In the genomic region with DNA sequence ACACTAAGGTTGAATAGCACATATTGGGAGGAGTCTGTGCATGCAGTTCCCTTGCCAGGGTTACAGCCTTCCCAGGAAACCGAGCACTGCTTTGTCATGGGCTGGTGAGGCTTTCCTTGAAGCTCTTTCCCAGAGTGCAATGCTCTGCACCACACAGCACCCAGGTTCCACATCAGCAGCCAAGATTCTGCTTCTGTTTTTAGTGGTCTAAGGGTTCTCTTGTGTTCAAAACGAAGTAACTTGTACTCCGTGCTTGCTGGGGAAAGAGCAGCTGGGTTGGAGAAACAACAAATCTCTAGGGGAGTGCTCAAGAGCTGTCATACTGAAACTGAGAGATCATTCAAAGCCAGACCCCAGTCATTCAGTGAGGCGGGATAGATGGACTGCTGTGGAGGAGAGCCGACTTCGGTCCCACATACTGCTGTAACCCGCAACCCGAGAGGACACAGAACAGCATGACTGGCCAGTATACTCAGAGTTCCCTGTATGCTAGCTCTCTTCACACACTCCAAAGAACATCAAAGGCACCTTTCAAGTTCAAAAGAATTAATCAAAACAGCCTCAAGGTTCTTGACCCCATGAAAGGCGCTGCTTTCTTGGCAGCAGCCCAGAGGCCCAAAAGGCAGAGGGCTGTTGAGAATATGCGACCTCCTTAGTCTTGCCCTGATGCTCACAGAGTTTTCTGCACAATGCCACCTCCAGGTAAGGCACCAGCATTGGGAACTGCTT, we compare ENCODE assay signal across 8 mouse cellular contexts. TPM values are rescaled to one million over a fixed set of nuclear protein-coding genes. Genes with fewer than 3 reads are reported as not detected.
DNase-seq lines count a peak whose midpoint lies in the region; ATAC-seq lines count a peak whose summit lies in the region.

No protein-coding gene starts in this region.

- H3K9me3 ChIP-seq in heart, embryonic 13.5 days, result no peaks in the 10 kb centered on the region
- H3K9me3 ChIP-seq in hindbrain, embryonic 15.5 days, result no peaks in the 10 kb centered on the region
- H3K9me3 ChIP-seq in intestine, embryonic 16.5 days (ENCODE audit: control insufficient read depth, low read length), result no peaks in the 10 kb centered on the region

- H3K27me3 ChIP-seq in heart, embryonic 13.5 days (replicated peaks), result no peaks in the 10 kb centered on the region
- H3K27me3 ChIP-seq in hindbrain, embryonic 15.5 days, result no peaks in the 10 kb centered on the region
- H3K27me3 ChIP-seq in intestine, embryonic 16.5 days (replicated peaks; ENCODE audit: control insufficient read depth, insufficient read depth, low read length), result no peaks in the 10 kb centered on the region

- H3K9ac ChIP-seq in heart, embryonic 13.5 days, result peak overlapping the region; percentile 45; the same call in 1 of the 2 replicates
- H3K9ac ChIP-seq in hindbrain, embryonic 15.5 days, result no peak overlapping the region
- no peak overlapping the region for H3K9ac ChIP-seq in intestine, embryonic 16.5 days (ENCODE audit: low read depth, low read length)

- 38% methylated on average over 10 of the region's 10 CpGs for WGBS in heart, embryonic 13.5 days
- 39% methylated on average over 10 of the region's 10 CpGs for WGBS in hindbrain, embryonic 15.5 days
- 49% methylated on average over 10 of the region's 10 CpGs for WGBS in intestine, embryonic 16.5 days

- intact Hi-C loops in heart, postnatal 14 days (cut with DNase I), result no loop called here
- intact Hi-C loops in gastrocnemius, postnatal 14 days (cut with DNase I; ENCODE audit: low total_unique reads), result no loop called here

- no peak for DNase-seq in heart, postnatal 14 days
- DNase-seq in adrenal gland, postnatal 25 days, result peak; percentile 63
- DNase-seq in lung, postnatal 10 days, result peak; percentile 35
- DNase-seq in right cerebral cortex, adult 18-20 months, result no peak
- DNase-seq in gastrocnemius, postnatal 14 days, result no peak

- H3K4me2 ChIP-seq in heart, embryonic 13.5 days, result no peak overlapping the region
- no peak overlapping the region for H3K4me2 ChIP-seq in hindbrain, embryonic 15.5 days
- H3K4me2 ChIP-seq in intestine, embryonic 16.5 days (ENCODE audit: low read depth, low read length), result no peak overlapping the region

- no peaks in the 10 kb centered on the region for H3K36me3 ChIP-seq in heart, embryonic 13.5 days
- no peaks in the 10 kb centered on the region for H3K36me3 ChIP-seq in hindbrain, embryonic 15.5 days
- no peaks in the 10 kb centered on the region for H3K36me3 ChIP-seq in intestine, embryonic 16.5 days (ENCODE audit: control insufficient read depth, insufficient read depth, low read length)

- H3K27ac ChIP-seq in heart, embryonic 13.5 days (replicated peaks), result no peak overlapping the region; the same call in 1 of the 2 replicates
- H3K27ac ChIP-seq in hindbrain, embryonic 15.5 days (replicated peaks), result peak overlapping the region; percentile 61
- H3K27ac ChIP-seq in intestine, embryonic 16.5 days (ENCODE audit: low read length), result no peak overlapping the region

- ATAC-seq in heart, embryonic 13.5 days (ENCODE audit: extremely low read depth, insufficient number of reproducible peaks, low FRiP score, low TSS enrichment), result no peak
- peak; percentile 72; the same call in 1 of the 2 replicates for ATAC-seq in hindbrain, embryonic 15.5 days (ENCODE audit: low FRiP score, low read depth)
- no peak for ATAC-seq in intestine, embryonic 16.5 days

- no peak overlapping the region for H3K4me3 ChIP-seq in heart, embryonic 13.5 days
- no peak overlapping the region for H3K4me3 ChIP-seq in hindbrain, embryonic 15.5 days
- H3K4me3 ChIP-seq in intestine, embryonic 16.5 days (ENCODE audit: low read length), result no peak overlapping the region

- peaks cover 27% of the 10 kb centered on the region for H3K4me1 ChIP-seq in heart, embryonic 13.5 days
- peaks cover 13% of the 10 kb centered on the region for H3K4me1 ChIP-seq in hindbrain, embryonic 15.5 days (replicated peaks)
- H3K4me1 ChIP-seq in intestine, embryonic 16.5 days (ENCODE audit: control insufficient read depth, insufficient read depth, low read length), result peaks cover 3% of the 10 kb centered on the region; the same call in 1 of the 2 replicates

RNA-seq across cellular contexts. Expression of a gene that starts 35.5 kb away (rescaled TPM):
- polyA plus RNA-seq in heart, embryonic 13.5 days (2015; fragmentation: Nextera tagmentation; extraction: Ambion mirVana), result 8.7 and 10.1 TPM in 2 replicates
- total RNA-seq in heart, postnatal 14 days (2021), result 1 to 10 TPM in 1 of 2 experiments, under 1 TPM in 1; 0.59 to 1.4 TPM
- 0.39 and 0.90 TPM in 2 replicates for total RNA-seq in adrenal gland, postnatal 25 days (2021)
- 1.1 and 1.6 TPM in 2 replicates for polyA plus RNA-seq in hindbrain, embryonic 15.5 days (2015; fragmentation: Nextera tagmentation; extraction: Ambion mirVana)
- total RNA-seq in gastrocnemius, postnatal 14 days (2021), result under 1 TPM; 0.16 to 0.43 TPM
- polyA plus RNA-seq in intestine, embryonic 16.5 days (2015; fragmentation: Nextera tagmentation; extraction: Ambion mirVana), result 0.54 and 0.75 TPM in 2 replicates

RNA-seq across cellular contexts. Expression of a gene that starts 36.9 kb away (rescaled TPM):
- 0.10 TPM in 1 of 2 replicates, not detected in the other for polyA plus RNA-seq in heart, embryonic 13.5 days (2015; fragmentation: Nextera tagmentation; extraction: Ambion mirVana)
- total RNA-seq in heart, postnatal 14 days (2021), result under 1 TPM; 0.14 to 0.20 TPM
- not detected in 2 replicates for total RNA-seq in adrenal gland, postnatal 25 days (2021)
- polyA plus RNA-seq in hindbrain, embryonic 15.5 days (2015; fragmentation: Nextera tagmentation; extraction: Ambion mirVana), result not detected in 2 replicates
- total RNA-seq in gastrocnemius, postnatal 14 days (2021), result not detected
- polyA plus RNA-seq in intestine, embryonic 16.5 days (2015; fragmentation: Nextera tagmentation; extraction: Ambion mirVana), result not detected in 2 replicates

Comparison
In these comparisons a context has a peak if more than half of its experiments do, and no peak if none do; other contexts are left out.
1. DNase-seq: peak in adrenal gland, postnatal 25 days (single experiment) and lung, postnatal 10 days (single experiment); none in heart, postnatal 14 days (0 of 2), right cerebral cortex, adult 18-20 months (single experiment) and gastrocnemius, postnatal 14 days (single experiment).